Mouse (Mus musculus): ENCODE results near the gene Etl4. TPM values are rescaled to one million over a fixed set of nuclear protein-coding genes. Genes with fewer than 3 reads are reported as not detected.
"Not testable (repeated sequence)": the region's sequence is repeated elsewhere in the genome, so short reads cannot be mapped to it uniquely, and the experiment has no call there.

Gene Etl4
- total RNA-seq, 2 experiments from 2014 or later: 41.5 to 45.9 TPM

GRCm38 (mm10) chr2:20290982-20291740 is 381.6 kb downstream of the Etl4 start:
- intact Hi-C loops (cut with DNase I): no loop called here
- DNase-seq: no peak

DNA sequence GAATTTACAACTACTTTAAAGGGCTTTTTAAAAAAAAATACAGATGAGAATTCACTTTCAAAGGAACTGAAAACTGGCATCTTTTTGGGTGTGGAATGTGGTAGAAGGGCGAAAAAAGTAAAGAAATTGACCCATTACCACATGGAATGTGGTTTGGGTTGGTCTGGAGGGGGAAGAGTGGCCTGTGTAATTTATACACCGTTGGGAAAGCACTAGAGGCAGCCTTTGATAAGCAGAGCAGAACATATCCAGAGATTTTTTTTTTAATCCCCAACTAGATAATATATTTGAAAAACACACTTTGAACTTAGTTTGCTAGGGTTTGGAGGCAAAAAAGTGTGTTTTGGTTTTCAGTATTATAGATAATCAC is 382.1 kb downstream of the Etl4 start:
- intact Hi-C loops (cut with DNase I): no loop called here
- DNase-seq: no peak

DNA sequence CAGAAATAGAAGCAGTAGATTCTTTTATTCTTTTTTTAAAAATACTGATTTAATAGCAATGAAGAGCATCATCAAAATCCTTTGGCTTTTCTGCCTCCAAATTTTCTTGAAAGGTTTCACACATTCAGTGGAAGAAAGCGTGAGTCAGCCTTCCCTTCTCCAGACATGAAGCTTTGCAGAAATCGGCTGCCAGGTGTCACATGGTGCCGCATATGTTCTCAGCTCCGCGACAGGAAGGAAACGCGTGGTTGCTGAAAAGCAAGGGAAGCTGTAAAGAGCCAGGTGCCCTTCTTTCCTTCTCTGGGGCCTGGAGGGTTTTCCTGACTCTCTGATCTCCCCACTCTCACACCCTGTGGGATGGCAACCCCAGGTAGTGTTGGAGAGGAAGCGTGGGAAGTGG is 383.8 kb downstream of the Etl4 start:
- intact Hi-C loops (cut with DNase I): no loop called here
- DNase-seq: no peak

GRCm38 (mm10) chr2:20294596-20294995 is 385.0 kb downstream of the Etl4 start:
- DNase-seq: no peak
- intact Hi-C loops (cut with DNase I): no loop called here

GRCm38 (mm10) chr2:20302517-20302916 is 392.9 kb downstream of the Etl4 start:
- intact Hi-C loops (cut with DNase I): no loop called here
- DNase-seq: no peak

GRCm38 (mm10) chr2:20324954-20325353 is 415.4 kb downstream of the Etl4 start:
- intact Hi-C loops (cut with DNase I): no loop called here
- no peak for DNase-seq

- intact Hi-C loops (cut with DNase I): no loop called here
- no peak for DNase-seq
Observed at GRCm38 (mm10) chr2:20336176-20336575, 426.6 kb downstream of the Etl4 start.

- DNase-seq: no peak
- intact Hi-C loops (cut with DNase I): no loop called here
Observed at GRCm38 (mm10) chr2:20339016-20339734, 429.6 kb downstream of the Etl4 start.

DNA sequence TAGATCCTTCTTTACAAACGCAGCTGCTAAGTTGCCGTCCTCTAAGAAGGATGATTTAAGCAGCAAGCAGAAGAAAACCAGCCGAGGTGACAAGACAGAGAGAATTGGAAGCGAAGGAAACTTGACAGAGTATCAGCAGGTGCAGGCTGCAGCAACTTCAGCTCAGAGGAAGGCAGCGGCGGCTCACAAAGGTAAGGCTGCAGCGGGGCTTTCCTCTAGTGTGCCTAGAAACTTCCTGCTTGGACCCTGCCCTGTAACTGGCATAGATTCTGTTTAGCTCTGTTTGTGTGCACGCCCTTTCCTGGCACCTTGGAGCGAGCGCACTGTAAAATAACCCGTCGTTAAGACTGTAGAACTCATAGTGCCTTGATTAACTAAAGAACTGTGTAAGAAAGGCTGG is 430.3 kb downstream of the Etl4 start:
- DNase-seq: peak in 1 of 2 experiments; percentile 5
- intact Hi-C loops (cut with DNase I): no loop called here

DNA sequence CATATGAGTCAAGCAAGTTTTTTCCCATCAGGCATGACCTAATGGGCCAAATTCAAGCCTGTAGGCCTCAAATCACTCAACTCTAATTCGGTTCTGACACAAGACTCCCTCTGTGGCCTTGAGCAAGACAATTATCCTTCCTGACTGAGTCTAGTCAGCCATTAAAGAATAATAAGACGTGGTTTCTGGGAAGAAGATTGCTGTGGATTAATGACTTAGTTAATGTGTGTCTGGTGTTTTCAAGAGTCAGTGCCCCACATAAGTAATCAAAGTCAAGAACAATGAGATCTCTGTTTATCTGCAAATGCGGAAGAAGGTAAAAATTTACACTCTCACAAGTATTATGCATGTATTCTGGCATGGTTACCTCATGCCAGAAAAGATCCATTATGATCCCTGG is 437.3 kb downstream of the Etl4 start:
- intact Hi-C loops (cut with DNase I): no loop called here

GRCm38 (mm10) chr2:20349268-20349667 is 439.7 kb downstream of the Etl4 start:
- intact Hi-C loops (cut with DNase I): no loop called here
- no peak for DNase-seq

More for the DNA sequence above, 437.3 kb downstream of the Etl4 start:
- no peak for DNase-seq

DNA sequence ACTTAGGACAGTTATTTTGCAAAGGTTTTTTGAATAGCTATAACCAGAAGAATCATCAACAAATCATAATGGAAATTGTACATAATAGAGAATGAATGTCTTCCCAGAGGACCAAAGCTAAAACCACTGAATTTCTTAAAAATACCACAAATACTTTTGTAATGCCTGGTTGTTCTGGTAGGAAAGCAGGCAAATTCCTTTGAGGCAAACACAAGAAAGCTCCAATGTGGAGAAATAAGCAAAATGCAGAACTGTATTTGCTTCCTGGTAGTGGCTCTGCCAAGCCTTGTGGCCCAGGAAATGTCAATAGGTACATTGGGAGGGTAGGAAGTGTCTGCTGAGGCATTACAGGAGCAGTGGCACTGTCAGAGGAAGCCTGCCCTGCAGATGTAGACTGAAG is 443.2 kb downstream of the Etl4 start:
- intact Hi-C loops (cut with DNase I): no loop called here
- DNase-seq: no peak

GRCm38 (mm10) chr2:20377026-20377425 is 467.4 kb downstream of the Etl4 start:
- intact Hi-C loops (cut with DNase I): no loop called here

DNA sequence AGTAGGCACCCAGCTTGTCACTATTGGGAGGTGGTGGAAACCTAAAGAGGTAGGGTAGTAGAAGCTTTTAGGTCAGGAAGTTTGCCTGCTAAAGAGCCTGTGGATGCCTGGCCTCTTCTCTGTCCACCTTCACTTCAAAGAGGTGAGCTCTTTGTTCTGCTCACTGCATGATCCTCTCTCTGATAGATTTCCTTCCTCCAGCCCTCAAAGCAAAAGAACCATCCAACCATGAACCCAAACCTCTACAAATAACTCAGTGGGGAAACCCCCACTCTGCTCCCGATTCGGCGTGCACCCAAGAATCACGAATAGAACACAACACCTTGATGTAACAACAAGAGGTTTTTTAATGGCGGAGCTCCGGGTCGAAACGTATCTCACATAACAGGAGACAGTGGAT is 471.3 kb downstream of the Etl4 start:
- intact Hi-C loops (cut with DNase I); DNase-seq: not testable (repeated sequence)

More at GRCm38 (mm10) chr2:20377026-20377425, 467.4 kb downstream of the Etl4 start:
- peak in 1 of 2 experiments; percentile 16 for DNase-seq

- DNase-seq: no peak
Observed at GRCm38 (mm10) chr2:20394083-20394482, 484.5 kb downstream of the Etl4 start.

DNA sequence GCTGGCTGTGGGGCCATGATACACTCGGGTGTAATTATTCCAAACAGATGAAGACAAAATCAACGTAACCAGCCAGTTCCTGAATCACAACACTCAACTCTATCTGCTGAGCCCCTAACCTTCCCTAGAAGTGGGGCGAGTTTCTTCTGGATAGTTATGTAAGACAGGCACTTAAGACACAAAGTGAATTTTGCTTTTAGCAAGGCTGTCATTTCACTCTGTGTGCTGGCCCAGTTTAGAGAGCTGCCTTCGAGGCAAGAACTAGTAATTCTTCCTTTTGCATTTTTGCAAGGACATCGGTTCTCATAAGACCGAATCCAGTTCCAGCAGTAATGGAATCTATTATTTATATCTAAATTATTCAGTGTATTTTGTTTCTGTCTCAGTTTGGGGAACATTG is 487.4 kb downstream of the Etl4 start:
- intact Hi-C loops (cut with DNase I): no loop called here
- DNase-seq: no peak

More at GRCm38 (mm10) chr2:20394083-20394482, 484.5 kb downstream of the Etl4 start:
- intact Hi-C loops (cut with DNase I): no loop called here

DNA sequence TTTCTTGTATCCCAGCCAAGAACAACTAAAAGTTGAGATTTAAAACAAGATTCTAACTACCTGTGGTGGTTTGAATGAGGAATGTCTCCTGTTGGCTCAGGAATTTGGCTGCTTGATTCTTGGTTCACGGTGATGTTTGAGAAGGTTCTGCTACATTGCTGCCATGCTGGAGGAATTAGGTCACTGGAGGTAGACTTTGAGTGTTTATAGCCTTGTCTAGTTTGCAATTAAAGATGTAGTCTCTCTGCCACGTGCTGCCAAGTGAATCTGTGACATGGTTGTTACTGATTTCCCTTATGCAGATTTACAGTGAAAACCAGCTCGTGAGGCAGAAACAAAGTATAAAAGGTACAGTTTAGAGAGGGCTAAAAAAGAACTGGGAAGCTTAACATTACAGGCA is 491.0 kb downstream of the Etl4 start:
- intact Hi-C loops (cut with DNase I): no loop called here
- DNase-seq: no peak

- DNase-seq: no peak
- intact Hi-C loops (cut with DNase I): no loop called here
Observed at GRCm38 (mm10) chr2:20404395-20404794, 494.8 kb downstream of the Etl4 start.

GRCm38 (mm10) chr2:20407101-20407500 is 497.5 kb downstream of the Etl4 start:
- no peak for DNase-seq
- intact Hi-C loops (cut with DNase I): no loop called here

GRCm38 (mm10) chr2:20414856-20415255 is 505.3 kb downstream of the Etl4 start:
- DNase-seq: no peak
- intact Hi-C loops (cut with DNase I): no loop called here

DNA sequence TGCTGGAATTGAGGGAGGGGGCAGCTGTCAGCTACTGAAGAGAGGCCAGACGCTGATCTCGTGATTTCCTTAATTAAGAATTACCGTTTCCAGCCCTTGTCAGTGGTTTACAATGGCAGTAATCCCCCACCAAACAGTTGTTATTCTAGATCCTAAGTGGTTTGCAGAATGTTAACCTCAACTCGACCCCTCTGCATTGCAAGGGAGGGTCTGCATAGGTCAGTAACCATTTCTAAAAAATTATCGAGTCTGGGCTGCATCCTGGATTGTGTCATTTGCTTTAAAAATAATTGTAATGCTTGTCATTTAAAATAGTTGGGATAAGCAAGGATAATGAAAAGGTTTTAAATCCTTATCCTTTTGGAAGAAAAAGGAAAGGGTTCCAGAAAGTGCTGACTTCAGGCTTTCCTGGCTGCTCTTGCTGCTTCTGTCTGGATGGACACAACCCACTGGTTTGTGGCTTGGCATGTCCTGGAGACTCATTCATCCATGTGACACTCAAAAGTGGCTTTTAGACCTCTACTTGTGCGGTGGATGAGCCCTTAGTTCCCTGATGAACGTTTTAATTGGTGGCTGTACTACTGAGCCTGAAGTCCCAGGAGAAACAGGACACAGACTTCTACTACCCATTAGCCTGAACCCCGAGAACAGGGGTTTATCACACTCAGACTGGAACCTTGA is 507.5 kb downstream of the Etl4 start:
- intact Hi-C loops (cut with DNase I): no loop called here
- no peak for DNase-seq

- no peak for DNase-seq
- intact Hi-C loops (cut with DNase I): no loop called here
Observed at GRCm38 (mm10) chr2:20417998-20418397, 508.4 kb downstream of the Etl4 start.
